Mouse (Mus musculus) forebrain, embryonic 13.5 days (tissue): ENCODE measurements around the gene Nr2f6. TPM values are rescaled to one million over a fixed set of nuclear protein-coding genes. Genes with fewer than 3 reads are reported as not detected.
A peak's percentile ranks its signal among the peaks of the same experiment; 100 is the strongest.

ENCODE experiments used
- ATAC-seq: fragments of 200-750 bp; cut with Nextera tagmentation; 2 replicates; pipeline ENCODE4 v1.8.0; 2017
- H3K27ac ChIP-seq: fragments of 300-500 bp; sonication (generic); 2 replicates; pipeline ENCODE4 v1.5.1; 2015; ENCODE audit warnings: inconsistent platforms, mild to moderate bottlenecking, moderate library complexity
- H3K27me3 ChIP-seq: fragments of 300-500 bp; sonication (generic); 2 replicates; pipeline ENCODE4 v1.6.1; 2015; ENCODE audit warnings: mild to moderate bottlenecking, inconsistent platforms
- H3K36me3 ChIP-seq: fragments of 300-500 bp; sonication (generic); 2 replicates; pipeline ENCODE4 v1.6.1; 2015; ENCODE audit warnings: mild to moderate bottlenecking, inconsistent platforms; ENCODE audit not compliant: poor library complexity, severe bottlenecking
- H3K4me1 ChIP-seq: fragments of 300-500 bp; sonication (generic); 2 replicates; pipeline ENCODE4 v1.6.1; 2015; ENCODE audit warnings: inconsistent platforms
- H3K4me2 ChIP-seq: fragments of 300-500 bp; sonication (generic); 2 replicates; pipeline ENCODE4 v1.6.1; 2015; ENCODE audit warnings: inconsistent platforms, mild to moderate bottlenecking, moderate library complexity
- H3K4me3 ChIP-seq: fragments of 300-500 bp; sonication (generic); 2 replicates; pipeline ENCODE4 v1.5.1; 2015; ENCODE audit warnings: mild to moderate bottlenecking, inconsistent platforms
- H3K9ac ChIP-seq: fragments of 300-500 bp; sonication (generic); 2 replicates; pipeline ENCODE4 v1.6.1; 2015; ENCODE audit warnings: mild to moderate bottlenecking, inconsistent platforms
- H3K9me3 ChIP-seq: fragments of 300-500 bp; sonication (generic); replicated peaks from 2 replicates; pipeline ENCODE4 v1.6.1; 2016; ENCODE audit warnings: inconsistent platforms
- WGBS: fragments of 180-500 bp; shearing (Covaris S2); methylation state at CpG from one replicate; pipeline ENCODE4 v1.1.7; 2015; 5-methylcytosine and 5-hydroxymethylcytosine counted together
- polyA plus RNA-seq: library from polyadenylated mRNA; unstranded; fragments of >200 nt; fragmentation: Nextera tagmentation; extraction: Ambion mirVana; gene quantifications from 2 replicates; pipeline ENCODE4 v1.2.1, GENCODE M21; 2015

Gene Nr2f6
- 11.6 and 12.9 TPM in 2 replicates for polyA plus RNA-seq

GRCm38 (mm10) chr8:71381421-71381970, at the start of gene Nr2f6:
Nr2f6 (minus strand) TSS chr8:71381960.
- Histone ChIP-seq H3K27me3 (peaks cover 20% of the 10 kb centered on the region), H3K9me3 (no peaks in the 10 kb centered on the region), H3K9ac (peak within 1 kb of the TSS; percentile 81), H3K4me2 (peak within 1 kb of the TSS; percentile 96), H3K36me3 (peaks cover 9% of the 10 kb centered on the region; the same call in 1 of the 2 replicates), H3K27ac (peak within 1 kb of the TSS; percentile 81), H3K4me3 (peak within 1 kb of the TSS; percentile 68), H3K4me1 (peaks cover 49% of the 10 kb centered on the region)
- peak; percentile 6; the same call in 1 of the 2 replicates for ATAC-seq
- under 1% methylated on average over 60 of the region's 89 CpGs for WGBS

- no peaks in the 10 kb centered on the region for H3K36me3 ChIP-seq
- no peak overlapping the region for H3K9ac ChIP-seq
- H3K4me1 ChIP-seq = no peaks in the 10 kb centered on the region
- H3K27ac ChIP-seq = no peak overlapping the region
- H3K4me2 ChIP-seq = no peak overlapping the region
- H3K9me3 ChIP-seq = no peaks in the 10 kb centered on the region
- no peaks in the 10 kb centered on the region for H3K27me3 ChIP-seq
- no peak overlapping the region for H3K4me3 ChIP-seq
- no peak for ATAC-seq
These were observed 40.4 kb upstream of the Nr2f6 start for GRCm38 (mm10) chr8:71422121-71422520.

GRCm38 (mm10) chr8:71411535-71412273, 29.9 kb upstream of the Nr2f6 start:
- Histone ChIP-seq H3K36me3 (peaks cover 29% of the 10 kb centered on the region), H3K27ac (no peak overlapping the region), H3K4me3 (no peak overlapping the region), H3K27me3 (no peaks in the 10 kb centered on the region), H3K4me2 (no peak overlapping the region), H3K9ac (no peak overlapping the region), H3K9me3 (no peaks in the 10 kb centered on the region), H3K4me1 (peaks cover 9% of the 10 kb centered on the region)
- 52% methylated on average over 11 of the region's 11 CpGs for WGBS
- ATAC-seq = no peak

GRCm38 (mm10) chr8:71408231-71408630, 26.5 kb upstream of the Nr2f6 start:
- H3K9ac ChIP-seq = no peak overlapping the region
- H3K9me3 ChIP-seq = no peaks in the 10 kb centered on the region
- no peak for ATAC-seq
- H3K4me1 ChIP-seq = peaks cover 22% of the 10 kb centered on the region
- H3K4me2 ChIP-seq = no peak overlapping the region
- H3K4me3 ChIP-seq = no peak overlapping the region
- WGBS = 93% methylated on average over 4 of the region's 4 CpGs
- H3K27ac ChIP-seq = no peak overlapping the region
- H3K36me3 ChIP-seq = peaks cover 29% of the 10 kb centered on the region
- H3K27me3 ChIP-seq = no peaks in the 10 kb centered on the region

GRCm38 (mm10) chr8:71407441-71407840, 25.7 kb upstream of the Nr2f6 start:
- WGBS = 94% methylated on average over 14 of the region's 14 CpGs
- peak overlapping the region; percentile 66; the same call in 1 of the 2 replicates for H3K4me3 ChIP-seq
- peak overlapping the region; percentile 87 for H3K4me2 ChIP-seq
- H3K36me3 ChIP-seq = peaks cover 29% of the 10 kb centered on the region
- peak overlapping the region; percentile 74 for H3K9ac ChIP-seq
- no peak overlapping the region for H3K27ac ChIP-seq
- H3K27me3 ChIP-seq = no peaks in the 10 kb centered on the region
- no peaks in the 10 kb centered on the region for H3K9me3 ChIP-seq
- no peak for ATAC-seq
- peaks cover 22% of the 10 kb centered on the region for H3K4me1 ChIP-seq

- H3K9ac ChIP-seq = peak overlapping the region; percentile 74
- peaks cover 29% of the 10 kb centered on the region for H3K36me3 ChIP-seq
- H3K4me3 ChIP-seq = peak overlapping the region; percentile 66
- H3K4me1 ChIP-seq = peaks cover 22% of the 10 kb centered on the region
- H3K27ac ChIP-seq = peak overlapping the region; percentile 14; the same call in 1 of the 2 replicates
- no peaks in the 10 kb centered on the region for H3K27me3 ChIP-seq
- ATAC-seq = peak; percentile 72
- peak overlapping the region; percentile 87 for H3K4me2 ChIP-seq
- WGBS = 1% methylated on average over 55 of the region's 55 CpGs
- no peaks in the 10 kb centered on the region for H3K9me3 ChIP-seq
These were observed 24.6 kb upstream of the Nr2f6 start for GRCm38 (mm10) chr8:71406099-71407015.

GRCm38 (mm10) chr8:71405401-71406098, 23.8 kb upstream of the Nr2f6 start, which contains the start of gene Ankle1:
Ankle1 (plus strand) TSS chr8:71406010.
- Histone ChIP-seq H3K27me3 (no peaks in the 10 kb centered on the region), H3K9me3 (no peaks in the 10 kb centered on the region), H3K9ac (peak within 1 kb of the TSS; percentile 74), H3K4me3 (peak within 1 kb of the TSS; percentile 66), H3K27ac (peak within 1 kb of the TSS; percentile 14; the same call in 1 of the 2 replicates), H3K36me3 (peaks cover 34% of the 10 kb centered on the region), H3K4me1 (peaks cover 22% of the 10 kb centered on the region), H3K4me2 (peak within 1 kb of the TSS; percentile 87)
- WGBS = 16% methylated on average over 33 of the region's 33 CpGs
- ATAC-seq = peak; percentile 94

- no peaks in the 10 kb centered on the region for H3K27me3 ChIP-seq
- H3K4me2 ChIP-seq = peak overlapping the region; percentile 87; the same call in 1 of the 2 replicates
- ATAC-seq = no peak
- peak overlapping the region; percentile 66; the same call in 1 of the 2 replicates for H3K4me3 ChIP-seq
- H3K4me1 ChIP-seq = peaks cover 22% of the 10 kb centered on the region
- peaks cover 36% of the 10 kb centered on the region for H3K36me3 ChIP-seq
- no peak overlapping the region for H3K9ac ChIP-seq
- no peaks in the 10 kb centered on the region for H3K9me3 ChIP-seq
- 91% methylated on average over 9 of the region's 9 CpGs for WGBS
- no peak overlapping the region for H3K27ac ChIP-seq
These were observed 23.2 kb upstream of the Nr2f6 start for GRCm38 (mm10) chr8:71404951-71405351.

GRCm38 (mm10) chr8:71404011-71404410, 22.3 kb upstream of the Nr2f6 start:
- Histone ChIP-seq H3K9me3 (no peaks in the 10 kb centered on the region), H3K9ac (no peak overlapping the region), H3K27me3 (no peaks in the 10 kb centered on the region), H3K4me3 (no peak overlapping the region), H3K36me3 (peaks cover 35% of the 10 kb centered on the region), H3K27ac (no peak overlapping the region), H3K4me2 (no peak overlapping the region), H3K4me1 (peaks cover 22% of the 10 kb centered on the region)
- ATAC-seq = no peak
- 96% methylated on average over 8 of the region's 8 CpGs for WGBS

- Histone ChIP-seq H3K9ac (no peak overlapping the region), H3K27ac (no peak overlapping the region), H3K4me2 (no peak overlapping the region), H3K27me3 (no peaks in the 10 kb centered on the region), H3K9me3 (no peaks in the 10 kb centered on the region), H3K36me3 (peaks cover 35% of the 10 kb centered on the region), H3K4me1 (peaks cover 22% of the 10 kb centered on the region), H3K4me3 (no peak overlapping the region)
- 89% methylated on average over 6 of the region's 6 CpGs for WGBS
- ATAC-seq = no peak
These were observed 21.5 kb upstream of the Nr2f6 start for GRCm38 (mm10) chr8:71403107-71403885.
